Mouse (Mus musculus) liver, postnatal 0 days (tissue): Measurements from ENCODE around the gene Vps37c.

ENCODE experiments used
- CTCF ChIP-seq: sonication (generic); IDR thresholded peaks from 2 replicates; pipeline ENCODE4 v1.5.1; 2016; ENCODE audit warnings: antibody characterized with exemption, low read depth
- EP300 ChIP-seq: IDR thresholded peaks from 2 replicates; pipeline ENCODE4 v1.6.1; 2016; ENCODE audit warnings: antibody characterized with exemption, low read depth, mild to moderate bottlenecking

GRCm38 (mm10) chr19:10708900-10709299 lies 20.4 kb downstream of the Vps37c start:
- TF ChIP-seq CTCF (no peak), EP300 (no peak)
